Mouse (Mus musculus) common myeloid progenitor, adult 5-6 weeks (primary cell): ENCODE results near the gene Gm9964. TPM values are rescaled to one million over a fixed set of nuclear protein-coding genes. Genes with fewer than 3 reads are reported as not detected.
A peak's percentile ranks its signal among the peaks of the same experiment; 100 is the strongest.
"Not testable (repeated sequence)": the region's sequence is repeated elsewhere in the genome, so short reads cannot be mapped to it uniquely, and the experiment has no call there.

Experiments
- ATAC-seq: replicated peaks from 2 replicates; pipeline ENCODE4 v1.8.0; 2016; ENCODE audit warnings: low read depth, mild to moderate bottlenecking, moderate TSS enrichment, inconsistent platforms; ENCODE audit not compliant: poor library complexity, severe bottlenecking
- total RNA-seq: library from RNA; stranded (forward); fragments of 200-1000, 187-1606 nt; gene quantifications from 2 replicates; pipeline ENCODE4 v1.2.3, GENCODE M21; 2017

Gene Gm9964
- total RNA-seq, 1 experiment from 2014 or later, result not detected

DNA sequence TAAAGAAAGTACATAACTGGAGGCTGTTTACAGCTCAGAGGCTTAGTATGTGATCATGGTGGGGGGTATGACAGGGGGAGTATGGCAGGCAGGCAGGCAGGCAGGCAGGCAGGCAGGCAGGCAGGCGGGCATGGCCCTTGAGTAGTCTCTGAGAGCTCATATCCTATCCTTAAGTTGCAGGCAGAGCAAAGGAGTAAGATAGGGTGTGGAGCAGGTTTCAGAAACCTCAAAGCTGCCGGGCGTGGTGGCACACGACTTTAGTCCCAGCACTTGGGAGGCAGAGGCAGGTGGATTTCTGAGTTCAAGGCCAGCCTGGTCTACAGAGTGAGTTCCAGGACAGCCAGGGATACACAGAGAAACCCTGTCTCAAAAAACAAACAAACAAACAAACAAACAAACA is 7.5 kb upstream of the Gm9964 start:
- ATAC-seq, result not testable (repeated sequence)

DNA sequence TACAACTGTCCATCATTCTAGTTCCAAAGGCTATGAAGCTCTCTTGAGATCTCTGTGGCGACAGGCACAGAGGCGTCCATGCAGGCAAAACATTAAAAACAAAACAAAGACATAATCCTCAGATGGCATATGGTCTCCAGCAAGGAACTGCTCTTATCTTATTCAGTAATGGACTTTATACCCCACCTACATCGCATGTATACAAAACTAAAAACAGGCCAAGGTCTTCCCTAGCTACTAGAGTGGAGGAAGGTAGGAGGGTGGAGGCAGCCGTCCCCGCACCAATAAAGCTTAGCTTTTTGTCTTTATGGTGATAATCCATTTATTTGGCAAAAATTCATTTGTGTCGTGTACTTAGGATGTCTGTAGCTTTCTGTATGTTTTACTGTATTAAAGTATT is 6.4 kb upstream of the Gm9964 start:
- ATAC-seq, result no peak

DNA sequence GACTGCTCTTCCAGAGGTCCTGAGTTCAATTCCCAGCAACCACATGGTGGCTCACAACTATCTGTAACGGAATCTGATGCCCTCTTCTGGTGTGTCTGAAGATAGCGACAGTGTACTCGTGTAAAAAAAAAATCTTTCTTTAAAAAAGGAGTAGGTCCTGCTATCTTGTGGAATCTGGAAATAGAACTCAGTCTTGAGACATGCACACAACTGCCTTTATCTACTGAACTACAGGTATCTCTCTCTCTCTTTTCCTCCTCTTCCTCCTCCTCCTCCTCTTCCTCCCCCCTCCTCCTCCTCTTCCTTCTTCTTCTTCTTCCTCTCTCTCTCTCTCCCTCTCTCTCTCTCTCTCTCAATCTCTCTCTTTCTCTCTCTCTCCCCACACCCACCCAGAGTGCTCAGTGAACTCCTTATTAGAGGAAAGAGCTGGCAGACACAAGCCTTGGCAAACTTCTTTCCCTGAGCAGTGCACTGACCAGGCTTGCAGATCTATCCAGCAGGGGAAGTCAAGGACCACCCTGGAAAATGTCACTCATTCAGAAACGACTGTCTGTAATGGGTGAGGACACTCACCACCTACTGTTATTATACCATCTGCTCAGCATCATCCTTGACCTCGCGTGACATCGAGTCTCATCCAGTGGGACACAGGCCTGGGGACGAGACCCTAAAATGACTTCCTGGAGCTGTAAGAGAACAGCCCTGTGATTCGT is 3.2 kb upstream of the Gm9964 start:
- no peak for ATAC-seq

DNA sequence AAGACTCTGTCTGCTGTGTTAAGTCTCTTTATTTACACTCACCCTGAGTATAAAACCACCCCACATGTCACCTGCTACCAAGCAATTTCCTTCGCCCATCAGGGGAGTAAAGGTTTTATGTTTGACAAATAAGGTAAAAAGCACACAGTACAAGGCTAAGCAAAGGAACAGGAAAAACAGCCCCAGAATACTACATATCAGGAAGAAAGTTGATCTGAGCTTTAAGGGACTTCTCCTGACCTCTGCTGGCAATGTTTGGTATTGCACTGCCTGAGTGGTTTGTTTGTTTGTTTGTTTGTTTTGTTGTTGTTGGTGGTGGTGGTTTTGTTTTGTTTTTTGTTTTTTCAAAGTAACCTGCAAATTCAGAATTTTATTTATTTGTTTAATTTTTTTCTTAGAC is 539 bp downstream of the Gm9964 start:
- peak; percentile 57; the same call in 1 of the 2 replicates for ATAC-seq

DNA sequence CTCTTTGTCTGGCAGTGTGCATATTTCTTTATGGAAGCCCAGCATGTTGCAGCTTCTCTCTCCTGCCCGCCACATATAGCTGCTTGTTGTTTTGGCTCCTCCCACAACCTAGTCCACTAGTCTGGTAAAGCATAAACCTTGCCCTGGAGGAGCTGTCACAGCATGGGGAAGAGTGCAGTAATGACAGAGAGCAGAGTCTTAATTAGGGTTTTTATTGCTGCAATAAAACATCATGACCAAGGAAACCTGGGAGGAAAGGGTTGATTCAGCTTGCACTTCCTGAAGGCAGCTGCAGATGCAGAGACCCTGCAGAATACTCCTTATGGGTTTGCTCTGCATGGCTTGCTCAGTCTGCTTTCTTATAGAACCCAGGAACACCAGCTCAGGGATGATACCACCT is 2.7 kb downstream of the Gm9964 start:
- no peak for ATAC-seq

DNA sequence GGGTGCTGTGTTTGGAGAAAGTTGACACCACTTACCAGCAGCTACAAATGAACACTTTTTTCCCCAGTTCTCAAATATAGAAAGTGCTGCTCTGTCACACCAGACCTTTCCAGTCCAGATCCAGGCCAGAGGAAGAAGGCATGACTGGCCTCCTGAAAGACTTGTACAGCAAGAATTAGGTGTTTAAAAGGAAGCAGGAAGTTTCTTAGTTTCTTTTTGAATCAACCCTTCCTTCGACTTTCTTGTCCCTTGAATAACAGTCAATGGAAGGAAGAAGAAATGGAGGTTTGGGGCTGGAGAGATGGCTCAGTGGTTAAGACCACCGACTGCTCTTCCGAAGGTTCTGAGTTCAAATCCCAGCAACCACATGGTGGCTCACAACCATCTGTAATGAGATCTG is 3.7 kb downstream of the Gm9964 start:
- no peak for ATAC-seq

DNA sequence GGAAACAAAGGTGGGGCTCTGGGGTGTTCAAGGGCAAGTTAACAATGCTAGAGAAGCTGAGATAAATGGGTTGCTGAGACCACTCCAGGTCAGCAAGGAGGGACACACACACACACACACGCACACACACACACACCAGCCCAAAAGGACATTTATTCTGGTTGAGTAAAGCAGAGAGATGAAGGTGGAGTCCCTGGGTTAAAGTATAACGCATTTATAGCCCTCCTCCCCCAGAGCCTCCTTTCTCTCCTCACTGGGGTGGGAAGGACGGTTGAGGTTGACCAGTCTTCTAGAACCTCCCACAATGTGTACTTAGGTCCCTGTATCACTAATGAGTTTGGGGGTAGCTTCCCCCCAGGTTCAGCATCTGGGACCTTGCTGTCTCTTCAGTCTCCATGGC is 4.6 kb downstream of the Gm9964 start:
- ATAC-seq, result no peak

DNA sequence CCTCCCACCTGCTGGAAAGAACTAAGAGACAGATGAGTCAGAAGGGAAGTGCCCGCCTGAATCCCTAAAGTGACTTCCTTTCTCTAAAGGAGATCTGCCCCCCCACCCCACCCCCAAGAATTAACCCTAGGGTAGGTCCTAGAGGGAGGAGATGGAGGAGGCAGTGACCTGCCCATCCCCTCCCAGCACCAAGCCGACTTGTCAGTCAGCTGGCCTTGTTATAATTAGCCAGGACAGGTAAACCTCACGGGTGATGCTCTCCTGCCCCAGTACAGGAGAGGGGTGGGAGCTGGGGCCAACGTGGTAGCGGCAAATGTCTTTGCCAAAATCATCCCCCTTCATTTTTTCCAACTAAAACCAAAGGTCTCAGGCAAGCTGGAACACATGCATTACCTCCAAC is 5.1 kb downstream of the Gm9964 start:
- no peak for ATAC-seq

DNA sequence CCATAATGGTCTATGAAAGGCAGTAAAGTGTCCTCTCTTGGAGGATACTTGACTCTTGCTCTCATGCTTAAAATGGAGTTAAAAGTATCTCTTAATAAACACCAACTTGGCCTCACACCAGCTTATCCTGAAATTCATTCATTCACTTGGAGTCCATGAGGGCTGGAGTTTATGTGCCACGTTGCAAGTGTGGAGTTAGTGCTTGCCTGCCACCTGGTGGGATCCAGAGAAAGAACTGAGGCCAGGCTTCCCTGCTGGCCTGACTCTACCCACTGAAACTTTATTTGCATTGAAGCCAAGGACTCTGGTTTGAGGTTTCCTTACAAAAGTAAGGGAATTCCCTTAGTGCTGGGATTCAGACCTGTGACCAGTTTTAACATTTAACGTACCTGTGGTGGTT is 6.2 kb downstream of the Gm9964 start:
- ATAC-seq, result peak; percentile 34; the same call in 1 of the 2 replicates

DNA sequence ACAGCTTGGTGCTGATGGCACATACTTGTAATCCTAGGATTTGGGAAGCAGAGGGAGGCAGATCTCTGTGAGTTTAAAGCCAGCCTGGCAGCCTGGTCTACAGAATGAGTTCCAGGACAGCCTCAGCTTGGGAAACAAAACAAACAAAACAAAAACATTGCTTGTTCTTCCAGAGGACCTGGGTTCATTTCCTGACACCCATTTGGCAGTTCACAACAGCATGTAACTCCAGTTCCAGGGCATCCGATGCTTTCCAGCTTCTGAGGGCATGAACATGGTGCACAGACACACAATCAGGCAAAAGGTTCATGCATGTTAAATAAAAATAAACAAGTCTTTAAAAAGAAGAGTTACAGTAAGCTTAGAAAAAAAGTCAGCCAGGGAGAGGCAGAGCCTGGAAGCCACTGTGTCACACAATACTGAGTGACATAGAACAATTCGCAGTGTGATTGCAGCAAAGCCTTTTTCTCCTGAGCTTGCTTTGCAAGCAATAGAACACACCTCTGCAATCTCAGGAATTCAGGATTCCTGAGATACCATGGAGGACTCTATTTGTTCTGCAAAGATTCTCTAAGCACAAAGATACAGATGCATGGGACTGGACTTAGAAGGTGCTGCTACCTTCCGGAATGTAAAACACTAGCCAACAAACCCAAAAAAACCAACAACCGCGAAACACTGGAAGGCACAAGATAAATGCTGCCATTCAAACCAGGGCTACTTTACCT is 7.6 kb downstream of the Gm9964 start:
- ATAC-seq, result no peak

DNA sequence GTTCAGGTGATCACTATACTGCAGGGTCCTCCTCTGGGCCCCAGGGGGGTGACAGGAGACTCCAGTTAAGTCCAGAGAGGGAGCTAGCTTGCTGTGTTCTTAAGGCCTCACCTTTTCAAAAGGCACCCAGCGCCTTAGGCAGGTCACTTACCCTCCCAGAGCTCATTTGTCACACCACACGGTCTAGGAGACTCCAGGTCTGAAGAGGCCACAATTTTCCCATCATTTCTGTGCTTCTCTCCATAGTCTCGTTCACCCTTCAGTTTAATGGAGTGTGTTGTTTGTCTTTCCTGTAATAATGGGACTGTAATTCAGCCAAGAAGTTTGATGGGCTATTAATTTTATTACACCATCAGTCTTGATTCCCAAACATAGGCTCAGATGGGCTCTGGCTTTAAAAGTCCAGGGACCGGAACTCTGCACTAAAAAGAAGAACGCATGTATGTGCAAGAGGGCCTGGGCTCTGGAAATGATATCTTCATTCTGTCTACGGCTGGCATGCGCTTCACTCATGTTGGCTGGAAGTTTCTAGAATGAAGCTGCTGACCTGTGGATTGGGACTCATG is 8.3 kb downstream of the Gm9964 start:
- no peak for ATAC-seq

DNA sequence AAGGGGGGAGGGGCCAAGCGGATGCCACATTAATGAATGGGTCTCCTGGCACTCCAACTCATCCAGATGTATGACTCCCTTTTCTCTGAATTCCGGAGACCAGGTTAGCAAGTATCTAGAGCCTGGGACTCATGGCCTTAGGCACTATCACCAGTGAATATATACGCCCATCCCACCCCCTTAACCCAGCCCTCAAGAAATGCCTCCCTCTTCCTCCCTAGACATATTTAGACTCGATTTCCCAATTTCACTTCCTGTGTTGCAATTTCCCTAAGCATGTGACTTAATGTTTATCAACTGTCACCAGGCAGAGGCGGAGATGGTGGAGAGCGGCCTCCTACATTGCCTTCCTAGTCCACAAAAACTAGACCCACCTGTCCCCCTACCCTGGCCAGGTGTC is 9.3 kb downstream of the Gm9964 start:
- peak; percentile 82 for ATAC-seq

DNA sequence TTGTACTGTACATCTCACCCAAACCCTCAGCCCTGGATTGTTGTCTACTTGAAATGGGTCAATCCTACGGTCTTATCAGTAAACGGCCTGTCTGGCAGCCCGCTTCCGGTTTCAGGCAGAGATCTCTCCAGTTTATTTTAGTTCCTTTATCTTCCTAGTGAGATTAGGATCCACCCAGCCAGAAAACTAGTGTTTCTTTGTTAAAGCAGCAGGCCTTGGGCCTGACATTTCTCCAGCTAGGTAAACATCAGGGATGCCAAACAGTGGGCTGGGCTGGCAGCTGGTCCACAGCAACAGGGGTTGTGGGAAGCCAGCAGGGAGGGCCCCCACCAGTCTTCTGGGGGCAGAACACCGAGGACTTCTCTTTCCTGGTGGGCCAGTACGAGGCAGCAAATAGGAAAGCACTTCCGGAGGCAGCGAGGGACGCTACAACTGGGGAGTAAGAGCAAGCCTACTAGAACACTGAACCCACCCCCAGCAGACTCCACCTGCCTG is 10.4 kb downstream of the Gm9964 start:
- peak; percentile 30 for ATAC-seq

DNA sequence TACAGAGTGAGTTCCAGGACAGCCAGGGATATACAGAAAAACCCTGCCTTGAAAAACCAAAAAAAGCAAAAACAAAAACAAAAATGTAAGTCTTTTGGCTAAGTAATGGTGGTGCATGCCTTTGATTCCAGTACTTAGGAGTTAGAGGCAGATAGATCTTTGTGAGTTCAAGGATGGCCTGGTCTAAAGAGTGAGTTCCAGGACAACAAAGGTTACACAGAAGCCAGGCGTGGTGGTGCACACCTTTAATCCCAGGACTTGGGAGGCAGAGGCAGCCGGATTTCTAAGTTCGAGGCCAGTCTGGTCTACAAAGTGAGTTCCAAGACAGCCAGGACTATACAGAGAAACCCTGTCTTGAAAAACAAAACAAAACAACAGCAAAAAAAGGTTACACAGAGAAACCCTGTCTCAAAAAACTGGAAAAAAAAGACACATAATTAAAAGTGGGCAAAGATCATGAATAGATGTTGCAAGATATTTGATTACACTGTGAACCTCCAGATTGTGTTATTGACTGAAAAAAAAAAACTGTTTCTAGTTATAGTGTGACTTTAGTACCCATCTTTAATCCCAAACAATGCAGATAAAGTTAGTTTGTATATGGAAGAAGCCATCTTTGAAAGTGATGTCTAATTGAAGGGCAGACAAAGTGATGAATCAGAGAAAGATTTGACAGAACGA is 13.2 kb downstream of the Gm9964 start:
- ATAC-seq, result no peak

DNA sequence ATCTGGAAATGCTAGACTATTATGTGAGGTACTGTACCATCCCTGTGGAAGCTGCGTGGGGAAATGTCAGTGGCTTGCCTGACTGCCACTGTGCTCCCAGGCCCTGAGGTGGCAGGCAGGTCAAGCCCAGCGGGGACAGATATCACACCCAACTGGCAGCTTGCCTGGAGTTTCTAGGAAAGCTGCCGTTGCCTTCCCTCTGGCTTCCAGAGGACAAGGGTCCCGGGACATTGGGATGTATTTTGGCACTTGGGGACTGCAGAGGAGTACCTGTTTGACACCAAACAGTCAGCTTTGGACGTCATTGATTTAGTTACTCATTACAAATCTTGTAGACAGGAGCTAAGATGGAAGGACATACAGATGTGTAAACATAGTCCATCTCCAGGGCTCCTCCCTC is 15.3 kb downstream of the Gm9964 start:
- ATAC-seq, result no peak

DNA sequence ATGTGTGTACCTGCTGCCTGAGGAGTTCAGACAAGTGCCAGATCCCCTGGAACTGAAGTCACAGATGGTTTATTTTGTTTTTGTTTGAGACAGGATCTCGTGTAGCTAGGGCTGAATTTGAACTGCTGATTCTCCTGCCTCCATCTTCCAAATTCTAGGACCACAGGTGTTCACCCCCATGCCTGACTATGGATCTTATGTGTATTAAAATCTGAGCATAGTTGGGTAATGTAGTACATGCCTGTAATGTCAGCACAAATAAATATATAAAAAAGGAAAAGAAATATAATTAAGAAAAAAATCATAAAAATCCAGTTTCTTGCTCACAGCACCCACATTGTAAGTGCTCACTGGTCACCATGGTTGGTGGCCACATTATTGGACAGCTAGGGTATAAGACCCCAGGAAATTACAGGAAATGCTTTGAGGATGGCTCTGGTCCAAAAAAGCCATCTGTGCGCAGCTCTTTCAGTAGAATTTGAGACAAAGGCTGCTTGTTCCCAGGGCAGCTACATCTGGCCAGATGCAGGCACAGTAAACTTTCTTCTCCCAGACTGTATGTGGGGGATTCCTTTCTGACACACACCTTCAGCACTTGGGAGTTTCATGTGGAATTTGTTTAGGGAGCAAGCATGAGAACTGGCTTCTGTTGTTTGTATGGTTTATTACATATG is 16.8 kb downstream of the Gm9964 start:
- ATAC-seq, result no peak

DNA sequence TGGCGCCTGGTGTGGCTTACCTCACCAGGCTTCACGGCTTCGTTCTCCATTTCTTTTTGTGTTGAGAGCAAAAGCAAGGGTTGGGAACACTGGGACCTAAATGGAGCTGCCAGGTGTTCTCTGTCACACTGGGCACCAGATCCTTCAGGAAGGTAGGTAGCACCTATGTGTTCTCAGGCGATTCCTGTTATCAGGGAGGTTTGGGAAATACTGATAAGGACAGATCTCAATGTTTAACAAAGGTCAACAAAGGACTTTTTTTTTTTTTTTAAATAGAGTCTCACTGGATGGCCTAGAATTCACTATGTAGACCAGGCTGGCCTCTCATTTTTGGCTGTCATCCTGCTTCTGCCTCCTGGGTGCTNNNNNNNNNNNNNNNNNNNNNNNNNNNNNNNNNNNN is 22.9 kb downstream of the Gm9964 start:
- ATAC-seq, result no peak

DNA sequence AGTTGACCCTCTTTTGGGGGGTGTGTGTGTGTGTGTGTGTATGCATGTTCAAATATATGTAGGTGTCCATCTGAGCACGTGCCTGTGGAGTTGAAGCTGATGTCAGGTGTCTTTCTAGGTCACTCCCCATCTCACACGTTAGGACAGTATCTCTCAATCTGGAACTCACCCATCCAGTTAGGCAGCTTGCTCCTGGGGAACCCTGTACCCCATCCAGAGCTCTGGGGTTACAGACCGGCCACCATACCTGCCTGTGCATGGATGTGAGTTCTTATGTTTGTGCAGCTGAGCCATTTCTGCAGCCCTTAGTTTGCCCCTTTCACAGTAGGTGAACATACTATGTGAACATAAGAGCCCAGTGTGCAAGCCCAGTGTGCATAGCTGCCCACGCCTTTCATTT is 23.7 kb downstream of the Gm9964 start:
- no peak for ATAC-seq

DNA sequence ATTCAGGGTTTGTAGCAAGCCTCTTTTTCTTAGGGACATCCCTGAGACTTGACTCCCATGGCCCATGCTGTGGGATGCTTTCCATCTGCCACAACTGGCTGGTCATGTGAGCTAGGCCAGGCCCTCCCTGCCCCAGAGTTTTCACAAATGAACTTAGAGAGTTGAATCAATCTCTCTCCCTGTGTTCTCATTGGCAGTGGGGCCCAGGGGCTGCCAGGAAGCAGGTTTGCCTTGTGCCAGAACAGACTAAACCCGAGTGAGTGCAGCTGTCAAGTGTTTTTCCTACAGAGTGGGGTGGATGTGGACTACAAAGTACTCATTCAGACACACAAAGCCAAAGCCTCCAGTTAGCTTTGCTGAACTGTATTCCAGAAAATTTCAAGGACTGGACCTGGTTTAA is 29.5 kb downstream of the Gm9964 start:
- ATAC-seq, result no peak

DNA sequence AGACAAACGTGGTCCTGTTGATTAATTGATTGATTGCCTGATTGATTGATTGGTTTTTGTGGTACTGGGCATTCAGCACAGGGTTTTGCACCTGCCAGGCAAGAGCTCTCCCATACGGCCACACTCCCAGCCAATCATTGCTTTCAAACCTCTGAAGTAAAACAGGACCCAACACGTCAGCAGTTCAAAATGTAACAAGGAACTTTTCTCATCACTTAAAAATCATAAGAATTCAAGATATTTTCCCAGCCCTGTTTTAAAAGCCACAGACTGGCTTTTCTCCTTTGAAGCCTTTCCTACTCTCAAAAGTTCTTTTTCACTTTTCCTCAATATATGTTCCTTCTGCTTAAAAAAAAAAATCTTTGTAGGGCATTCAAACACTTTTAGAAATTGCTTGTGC is 32.3 kb downstream of the Gm9964 start:
- no peak for ATAC-seq
